14 mouse cellular contexts compared by ENCODE assay signal in genomic region chr13:113489951-113490822, GRCm38 (mm10).
A peak's percentile ranks its signal among the peaks of the same experiment; 100 is the strongest.
DNase-seq lines count a peak whose midpoint lies in the region; ATAC-seq and TF ChIP-seq lines count a peak whose summit lies in the region.
"Had no signal": no experiment of that assay in that cellular context is flagged by ENCODE, and none has a peak within 500 bp of the region (broad histone marks: within the 10 kb centered on the region; RNA-seq: fewer than 3 reads in every experiment).

No protein-coding gene starts in this region.

- H3K27ac ChIP-seq in embryonic facial prominence, embryonic 14.5 days (replicated peaks; ENCODE audit: low read depth, low read length) = no peak overlapping the region
- H3K27ac ChIP-seq in embryonic facial prominence, embryonic 10.5 days (replicated peaks) = no peak overlapping the region
- no peak overlapping the region for H3K27ac ChIP-seq in liver, adult 2 months (replicated peaks; ENCODE audit: insufficient read depth, low read depth, low read length)
- no peak overlapping the region for H3K27ac ChIP-seq in midbrain, postnatal 0 days (ENCODE audit: low read depth, low read length)
- H3K27ac ChIP-seq: forebrain, embryonic 10.5 days; neural tube, embryonic 12.5 days had no signal

- H3K4me3 ChIP-seq in embryonic facial prominence, embryonic 14.5 days (ENCODE audit: low read depth, low read length) = no peak overlapping the region
- H3K4me3 ChIP-seq in embryonic facial prominence, embryonic 10.5 days = no peak overlapping the region
- H3K4me3 ChIP-seq in liver, adult 2 months (ENCODE audit: insufficient read depth, low read depth, low read length) = no peak overlapping the region
- H3K4me3 ChIP-seq in midbrain, postnatal 0 days (ENCODE audit: low read depth, low read length) = no peak overlapping the region
- H3K4me3 ChIP-seq: forebrain, embryonic 10.5 days; neural tube, embryonic 12.5 days had no signal

- 66% methylated on average over 6 of the region's 6 CpGs for WGBS in embryonic facial prominence, embryonic 14.5 days
- 87% methylated on average over 6 of the region's 6 CpGs for WGBS in embryonic facial prominence, embryonic 10.5 days
- 79% methylated on average over 6 of the region's 6 CpGs for WGBS in liver, adult 2 months
- WGBS in midbrain, postnatal 0 days = 84% methylated on average over 6 of the region's 6 CpGs

- H3K4me2 ChIP-seq in embryonic facial prominence, embryonic 14.5 days (ENCODE audit: low read depth, low read length) = no peak overlapping the region
- no peak overlapping the region for H3K4me2 ChIP-seq in midbrain, postnatal 0 days (ENCODE audit: low read depth, low read length, poor library complexity, severe bottlenecking)
- H3K4me2 ChIP-seq: neural tube, embryonic 12.5 days had no signal

- peaks cover 4% of the 10 kb centered on the region; the same call in 1 of the 2 replicates for H3K4me1 ChIP-seq in embryonic facial prominence, embryonic 14.5 days (ENCODE audit: control insufficient read depth, insufficient read depth, low read length)
- no peaks in the 10 kb centered on the region for H3K4me1 ChIP-seq in embryonic facial prominence, embryonic 10.5 days
- H3K4me1 ChIP-seq in liver, adult 2 months (ENCODE audit: control insufficient read depth, insufficient read depth, low read length) = no peaks in the 10 kb centered on the region; the same call in 1 of the 2 replicates
- no peaks in the 10 kb centered on the region for H3K4me1 ChIP-seq in midbrain, postnatal 0 days (ENCODE audit: insufficient read depth, low read length)
- H3K4me1 ChIP-seq: forebrain, embryonic 10.5 days; neural tube, embryonic 12.5 days had no signal

- TF ChIP-seq CTCF in liver, adult 2 months (IDR thresholded peaks at IDR 0.05; ENCODE audit: low read depth, low read length) = no peak
- no peak for TF ChIP-seq CTCF in midbrain, postnatal 0 days (IDR thresholded peaks at IDR 0.05)

- DNase-seq in embryonic facial prominence, embryonic 14.5 days (ENCODE audit: low spot score) = peak; percentile 47
- no peak for DNase-seq in embryonic facial prominence, embryonic 10.5 days (ENCODE audit: low spot score)
- peak; percentile 12 for DNase-seq in liver, adult 2 months (ENCODE audit: extremely low read depth, low read depth, low spot score)
- DNase-seq in liver = no peak
- DNase-seq in midbrain, postnatal 0 days (ENCODE audit: low spot score) = no peak
- DNase-seq in neural tube, embryonic 10.5 days (ENCODE audit: extremely low spot score, low spot score) = no peak
- DNase-seq: cerebellum, adult 8-10 months; kidney, postnatal 14 days had no signal

- 0 out of 2 replicates have a peak, but pooled peaks cover 10% of the 10 kb centered on the region for H3K9me3 ChIP-seq in embryonic facial prominence, embryonic 14.5 days (ENCODE audit: control insufficient read depth, low read length)
- no peaks in the 10 kb centered on the region for H3K9me3 ChIP-seq in embryonic facial prominence, embryonic 10.5 days
- H3K9me3 ChIP-seq in midbrain, postnatal 0 days (ENCODE audit: low read length) = no peaks in the 10 kb centered on the region
- H3K9me3 ChIP-seq: G1E; neural tube, embryonic 12.5 days had no signal

- no peaks in the 10 kb centered on the region for H3K36me3 ChIP-seq in embryonic facial prominence, embryonic 14.5 days (ENCODE audit: control insufficient read depth, insufficient read depth, low read length)
- no peaks in the 10 kb centered on the region for H3K36me3 ChIP-seq in embryonic facial prominence, embryonic 10.5 days (replicated peaks)
- H3K36me3 ChIP-seq in liver, adult 2 months (ENCODE audit: control insufficient read depth, insufficient read depth, low read length) = no peaks in the 10 kb centered on the region
- no peaks in the 10 kb centered on the region for H3K36me3 ChIP-seq in midbrain, postnatal 0 days (ENCODE audit: insufficient read depth, low read length)
- H3K36me3 ChIP-seq: forebrain, embryonic 10.5 days; G1E; neural tube, embryonic 12.5 days had no signal

- no peak for TF ChIP-seq POLR2A in liver, adult 2 months (IDR thresholded peaks at IDR 0.05; ENCODE audit: extremely low read depth, insufficient read depth, low read length)

- no peak for ATAC-seq in embryonic facial prominence, embryonic 14.5 days (ENCODE audit: low read depth)
- peak; percentile 40 for ATAC-seq in common myeloid progenitor, adult 5-6 weeks (replicated peaks; ENCODE audit: low read depth, poor library complexity, severe bottlenecking)
- ATAC-seq in megakaryocyte progenitor cell, adult 5-6 weeks (replicated peaks; ENCODE audit: poor library complexity) = peak; percentile 41
- ATAC-seq in midbrain, postnatal 0 days (ENCODE audit: low FRiP score) = no peak
- ATAC-seq: inflammation-experienced regulatory T-cells, adult 6 months had no signal

- H3K27me3 ChIP-seq in embryonic facial prominence, embryonic 14.5 days (replicated peaks; ENCODE audit: control insufficient read depth, insufficient read depth, low read length) = no peaks in the 10 kb centered on the region
- H3K27me3 ChIP-seq in embryonic facial prominence, embryonic 10.5 days (replicated peaks; ENCODE audit: low read depth, poor library complexity, severe bottlenecking) = no peaks in the 10 kb centered on the region
- H3K27me3 ChIP-seq in liver, adult 2 months (ENCODE audit: control insufficient read depth, insufficient read depth, low read length) = no peaks in the 10 kb centered on the region
- no peaks in the 10 kb centered on the region for H3K27me3 ChIP-seq in midbrain, postnatal 0 days (ENCODE audit: insufficient read depth, low read length)
- H3K27me3 ChIP-seq: neural tube, embryonic 12.5 days had no signal

- no peak overlapping the region for H3K9ac ChIP-seq in embryonic facial prominence, embryonic 14.5 days (ENCODE audit: low read depth, low read length)
- H3K9ac ChIP-seq in liver, adult 2 months (ENCODE audit: low read depth, low read length) = no peak overlapping the region
- H3K9ac ChIP-seq in midbrain, postnatal 0 days (replicated peaks; ENCODE audit: low read length, poor library complexity, severe bottlenecking) = no peak overlapping the region
- H3K9ac ChIP-seq: neural tube, embryonic 12.5 days had no signal

- no peaks in the 10 kb centered on the region for H3K79me2 ChIP-seq in liver, adult 2 months (ENCODE audit: control insufficient read depth, insufficient read depth, low read length)

Comparison
In these comparisons a context has a peak if more than half of its experiments do, and no peak if none do; other contexts are left out.
1. DNase-seq: peak in embryonic facial prominence, embryonic 14.5 days (single experiment) and liver, adult 2 months (single experiment); none in embryonic facial prominence, embryonic 10.5 days (single experiment), liver (single experiment), midbrain, postnatal 0 days (single experiment) and neural tube, embryonic 10.5 days (single experiment).
2. ATAC-seq: peak in common myeloid progenitor, adult 5-6 weeks (single experiment) and megakaryocyte progenitor cell, adult 5-6 weeks (single experiment); none in embryonic facial prominence, embryonic 14.5 days (single experiment) and midbrain, postnatal 0 days (single experiment).